Mouse (Mus musculus) c-Kit-positive CD71-positive TER-119-negative erythroid progenitor cells, embryonic 14.5 days (primary cell): Measurements from ENCODE around the gene Cenph.
"Not testable (repeated sequence)": the region's sequence is repeated elsewhere in the genome, so short reads cannot be mapped to it uniquely, and the experiment has no call there.

ENCODE experiments used
- DNase-seq: peaks from one replicate; pipeline ENCODE4 v3.0.0-alpha.2; 2013; ENCODE audit warnings: low read depth

Cenph gene

GRCm38 (mm10) chr13:100775252-100776055, at the start of gene Cenph:
Gene Cenph (minus strand): TSS chr13:100775899.
- DNase-seq: peak; percentile 90

- DNase-seq: no peak
Observed at GRCm38 (mm10) chr13:100824916-100825315, 49.2 kb upstream of the Cenph start.

GRCm38 (mm10) chr13:100824306-100824705, 48.6 kb upstream of the Cenph start:
- no peak for DNase-seq

- no peak for DNase-seq
Observed at GRCm38 (mm10) chr13:100823863-100824262, 48.2 kb upstream of the Cenph start.

DNA sequence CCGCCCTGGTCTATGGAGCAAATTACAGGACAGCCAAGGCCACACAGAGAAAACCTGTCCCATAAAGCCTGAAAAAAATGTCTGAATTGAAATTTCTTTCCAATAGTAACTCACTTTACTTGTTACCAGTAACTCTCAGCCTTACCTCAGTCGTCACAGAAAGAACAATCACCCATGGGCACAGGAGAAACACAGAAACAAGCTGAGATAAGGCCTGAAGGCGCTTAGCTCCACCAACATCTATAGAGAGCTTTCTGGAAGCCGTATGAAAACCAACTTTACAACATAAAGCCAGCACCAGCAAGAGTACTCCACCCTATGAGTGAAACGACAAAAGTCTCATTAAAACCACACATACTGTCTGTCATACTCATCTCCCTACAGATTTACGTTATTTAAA, 38.8 kb upstream of the Cenph start:
- DNase-seq: no peak

- no peak for DNase-seq
Observed at GRCm38 (mm10) chr13:100805776-100806175, 30.1 kb upstream of the Cenph start.

DNA sequence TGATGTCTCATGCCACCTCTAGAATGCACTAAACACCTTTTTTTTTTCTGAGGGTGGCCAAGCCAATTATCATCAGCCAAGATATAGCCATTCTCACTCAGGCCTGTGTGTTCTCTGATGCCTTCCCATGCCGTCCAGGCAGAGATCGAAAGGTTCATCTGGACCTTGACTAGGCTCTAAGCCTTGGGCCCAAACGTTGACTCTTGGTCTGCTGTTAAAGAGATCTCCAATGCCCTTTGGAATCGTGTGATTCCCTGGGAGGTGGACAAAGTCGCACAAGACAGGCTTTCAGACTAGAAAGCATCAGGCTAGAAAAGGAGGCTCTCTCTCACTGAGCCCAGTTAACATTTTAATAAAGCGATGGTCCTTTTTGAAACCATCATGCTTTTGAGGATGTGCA, 21.5 kb upstream of the Cenph start:
- no peak for DNase-seq

DNA sequence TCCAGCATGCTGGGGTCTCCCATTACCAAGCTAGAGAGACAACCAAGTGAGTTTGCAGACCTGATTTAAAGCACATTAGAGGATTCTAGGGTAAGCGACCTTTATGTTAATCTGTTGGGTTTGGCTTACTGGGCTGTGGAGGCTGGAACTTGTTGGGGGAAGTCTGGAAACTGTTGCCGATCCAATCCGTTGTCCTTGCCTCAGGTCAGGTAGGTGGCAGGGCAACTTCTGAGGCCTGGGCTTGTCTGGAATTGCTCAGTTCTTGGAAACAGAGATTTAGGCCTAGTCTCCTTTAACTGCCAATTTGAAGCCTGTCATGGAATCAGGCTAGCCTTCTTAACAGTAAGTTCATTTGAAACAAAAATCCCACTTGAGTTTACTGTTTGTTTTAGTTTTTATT, 13.4 kb upstream of the Cenph start:
- no peak for DNase-seq

GRCm38 (mm10) chr13:100788057-100788456, 12.4 kb upstream of the Cenph start:
- not testable (repeated sequence) for DNase-seq

DNA sequence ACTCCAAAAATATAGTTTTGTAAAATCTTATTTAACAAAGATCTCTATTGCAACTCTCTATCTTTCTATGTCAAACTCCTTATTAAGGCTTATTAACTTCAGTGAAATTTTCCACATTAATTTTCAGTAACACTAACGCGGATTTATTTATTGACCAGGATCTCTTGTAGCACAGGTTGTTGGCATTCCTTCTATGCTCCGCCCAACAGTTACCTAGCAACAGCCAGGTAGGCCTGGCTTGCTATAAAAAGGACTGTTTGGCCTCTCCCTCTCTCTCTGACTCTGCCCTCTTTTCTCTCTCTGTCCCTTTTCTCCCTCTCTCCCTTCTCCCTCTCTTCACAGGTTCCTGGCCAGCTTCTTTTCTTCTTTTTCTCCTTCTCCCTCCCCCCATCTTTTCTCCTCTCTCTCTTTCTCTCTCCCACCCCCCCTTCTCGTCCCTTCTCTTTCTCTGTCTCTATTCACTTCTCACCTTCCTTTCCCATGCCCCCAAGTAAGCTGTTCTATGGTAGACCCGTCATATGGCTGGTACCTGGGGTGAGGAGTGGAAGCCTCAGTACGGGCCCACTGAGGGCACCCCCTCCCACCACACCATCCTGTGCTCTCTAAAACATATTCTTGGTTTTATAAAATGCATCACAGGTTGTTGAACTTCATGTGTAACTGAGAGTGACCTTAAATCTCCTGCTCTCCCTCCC, 11.8 kb upstream of the Cenph start:
- no peak for DNase-seq

DNA sequence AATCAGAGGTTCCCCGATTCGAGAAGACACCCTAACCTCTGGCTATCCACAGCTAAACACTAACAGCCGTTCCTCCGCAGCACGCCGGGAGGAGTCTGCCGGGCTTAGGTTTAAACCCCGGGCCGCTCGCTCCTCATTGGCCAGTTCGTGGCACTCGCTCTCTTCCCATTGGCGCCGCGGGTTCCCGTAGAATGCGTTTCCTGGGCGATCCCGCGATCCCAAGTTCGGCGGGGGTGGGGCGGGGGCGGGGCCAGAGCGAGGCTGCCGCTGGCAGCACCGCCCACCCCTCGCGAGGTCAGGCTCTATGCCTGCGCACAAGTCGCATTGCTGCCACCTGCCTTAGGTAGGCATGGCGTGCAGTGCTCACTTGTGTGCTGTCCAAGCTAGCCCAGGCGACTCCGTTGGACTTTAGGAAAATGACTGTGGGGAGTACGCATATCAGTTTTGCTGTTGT, 10.7 kb upstream of the Cenph start, which contains the start of gene Ccnb1:
Gene Ccnb1 (minus strand): TSS at position 157 of the 454 bp plus-strand sequence.
- DNase-seq: peak; percentile 92

GRCm38 (mm10) chr13:100785806-100786413, 10.2 kb upstream of the Cenph start:
- no peak for DNase-seq

DNA sequence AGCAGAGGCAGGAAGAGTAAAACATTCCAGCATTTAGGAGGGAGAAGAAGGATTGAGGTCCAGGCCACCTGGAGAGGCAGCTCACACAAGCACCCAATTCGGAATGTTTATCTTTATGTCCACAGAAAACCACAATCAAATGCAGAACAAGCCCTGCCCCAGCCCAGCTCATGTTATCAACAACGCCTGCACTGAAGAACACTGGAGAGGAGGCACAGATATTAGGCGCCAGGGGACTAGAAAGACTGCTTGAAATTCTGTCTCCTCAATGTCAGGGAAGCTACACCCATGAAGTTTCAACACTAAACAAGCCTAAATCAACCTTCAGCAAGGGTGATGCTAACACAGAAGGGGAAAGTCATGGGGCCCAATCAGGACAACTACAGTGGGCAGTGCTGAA, 1.8 kb upstream of the Cenph start:
- DNase-seq: peak; percentile 78

DNA sequence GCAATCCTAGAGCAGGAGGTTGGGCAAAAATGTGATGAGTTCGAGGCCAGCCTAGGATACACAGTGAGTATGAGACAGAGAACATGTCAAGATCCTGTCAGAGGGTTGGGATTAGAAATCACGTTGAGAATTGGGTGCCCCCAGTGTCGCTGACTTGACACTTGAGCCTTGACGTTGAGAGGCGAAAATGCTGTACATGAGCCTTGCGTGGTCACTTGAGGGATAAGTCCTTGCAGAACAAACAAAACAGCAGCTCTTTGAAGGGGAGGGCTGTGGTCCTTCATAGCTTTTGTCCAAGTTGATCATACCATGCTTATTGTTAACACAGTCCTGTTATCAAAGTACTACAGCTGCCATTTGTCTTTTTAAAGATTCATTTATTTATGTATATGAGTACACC, 1.0 kb upstream of the Cenph start:
- DNase-seq: no peak

- no peak for DNase-seq
Observed at GRCm38 (mm10) chr13:100776056-100776419, 339 bp upstream of the Cenph start.

- no peak for DNase-seq
Observed at GRCm38 (mm10) chr13:100774704-100775103, 995 bp downstream of the Cenph start.

- no peak for DNase-seq
Observed at GRCm38 (mm10) chr13:100755329-100755728, 20.4 kb downstream of the Cenph start.

- DNase-seq: no peak
Observed at GRCm38 (mm10) chr13:100754186-100754585, 21.5 kb downstream of the Cenph start.

DNA sequence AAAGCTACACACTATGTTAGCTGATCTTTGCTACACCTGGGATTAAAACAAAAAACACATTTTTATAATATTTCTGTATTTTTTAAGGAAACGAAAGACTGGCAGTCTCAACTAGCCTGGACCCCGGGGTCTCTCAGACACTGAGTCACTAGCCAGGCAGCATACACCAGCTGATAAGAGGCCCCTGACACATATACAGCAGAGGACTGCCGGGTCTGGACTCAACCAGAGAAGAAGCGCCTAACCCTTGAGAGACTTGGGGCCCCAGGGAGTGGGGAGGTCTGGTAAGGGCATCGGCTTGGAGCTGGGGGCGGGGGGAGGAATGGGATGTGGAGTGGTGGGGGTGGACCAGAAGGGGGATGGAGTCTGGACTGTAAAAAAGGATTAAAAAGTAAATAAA, 22.7 kb downstream of the Cenph start:
- DNase-seq: no peak

DNA sequence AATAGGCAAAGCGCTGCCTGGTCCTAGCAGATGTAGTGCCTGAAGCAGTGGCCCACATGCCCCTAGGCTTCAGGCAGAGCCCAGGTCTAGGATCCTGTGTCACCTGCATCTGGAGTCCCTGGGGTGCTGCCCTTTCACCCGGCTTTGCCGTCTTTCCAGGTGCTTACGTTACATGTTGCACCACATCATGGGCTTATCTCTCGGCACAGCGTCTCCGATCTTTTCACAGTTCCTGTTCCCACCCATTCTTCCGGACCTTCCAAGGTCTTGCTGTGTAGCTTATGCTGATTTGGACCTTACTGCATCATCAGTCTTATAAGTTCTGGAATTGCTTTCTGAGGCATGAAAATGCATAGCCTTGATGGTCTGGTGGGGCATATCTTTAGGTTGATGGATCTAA, 23.2 kb downstream of the Cenph start:
- DNase-seq: no peak

DNA sequence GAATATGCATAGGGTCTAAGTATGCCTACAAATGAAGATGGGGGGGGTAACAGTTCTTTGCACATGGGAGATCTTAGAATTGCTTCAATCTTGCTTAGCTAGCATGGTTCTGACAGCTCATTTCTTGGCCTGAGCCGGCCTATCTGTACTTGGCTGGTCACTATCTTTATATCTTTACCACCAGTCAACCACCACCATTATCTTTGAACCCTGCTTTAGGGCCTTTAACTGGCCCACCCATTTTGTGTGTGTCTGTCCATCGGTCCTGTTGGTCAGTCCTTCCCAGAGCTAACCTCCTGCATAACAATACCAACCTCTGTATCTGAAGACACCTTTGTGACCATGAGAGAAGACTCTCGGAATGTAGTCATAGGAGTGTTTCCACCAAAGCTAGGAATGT, 24.3 kb downstream of the Cenph start:
- no peak for DNase-seq

- DNase-seq: no peak
Observed at GRCm38 (mm10) chr13:100750799-100751198, 24.9 kb downstream of the Cenph start.

GRCm38 (mm10) chr13:100748638-100749037, 27.1 kb downstream of the Cenph start:
- DNase-seq: no peak
